Mouse (Mus musculus) kidney, postnatal 36 days (tissue): ENCODE measurements around the gene 2900026A02Rik.
A peak's percentile ranks its signal among the peaks of the same experiment; 100 is the strongest.

ENCODE experiments used
- DNase-seq, 2 experiments: peaks; one replicate each; pipeline ENCODE4 v3.0.0; 2021 to 2022; ENCODE audit warnings: mixed read lengths in 2 of 2

2900026A02Rik gene

GRCm38 (mm10) chr5:113212156-113212835 is 8.7 kb downstream of the 2900026A02Rik start:
- DNase-seq, result peak; percentile 62 to 64

- DNase-seq, result peak; percentile 53 to 70
These were observed 10.7 kb downstream of the 2900026A02Rik start for GRCm38 (mm10) chr5:113210314-113210713.

- peak; percentile 42 to 60 for DNase-seq
These were observed 11.1 kb downstream of the 2900026A02Rik start for GRCm38 (mm10) chr5:113209898-113210297.

GRCm38 (mm10) chr5:113209401-113209750 is 11.7 kb downstream of the 2900026A02Rik start:
- peak in 1 of 2 experiments; percentile 58 for DNase-seq

GRCm38 (mm10) chr5:113208622-113209400 is 12.2 kb downstream of the 2900026A02Rik start:
- DNase-seq, result peak; percentile 70 to 73

- DNase-seq, result peak; percentile 81 to 88
These were observed 13.0 kb downstream of the 2900026A02Rik start for GRCm38 (mm10) chr5:113208048-113208447.

- peak in 1 of 2 experiments; percentile 34 for DNase-seq
These were observed 14.2 kb downstream of the 2900026A02Rik start for GRCm38 (mm10) chr5:113206670-113207352.

- DNase-seq, result no peak
These were observed 16.8 kb downstream of the 2900026A02Rik start for GRCm38 (mm10) chr5:113204193-113204592.

- no peak for DNase-seq
These were observed 21.3 kb downstream of the 2900026A02Rik start for GRCm38 (mm10) chr5:113199772-113200134.

- no peak for DNase-seq
These were observed 21.8 kb downstream of the 2900026A02Rik start for GRCm38 (mm10) chr5:113199126-113199771.

GRCm38 (mm10) chr5:113196916-113197794 is 23.9 kb downstream of the 2900026A02Rik start:
- DNase-seq, result peak in 1 of 2 experiments; percentile 30

GRCm38 (mm10) chr5:113195907-113196306 is 25.1 kb downstream of the 2900026A02Rik start:
- DNase-seq, result no peak

- no peak for DNase-seq
These were observed 25.6 kb downstream of the 2900026A02Rik start for GRCm38 (mm10) chr5:113195451-113195850.

- no peak for DNase-seq
These were observed 27.3 kb downstream of the 2900026A02Rik start for GRCm38 (mm10) chr5:113193762-113194161.

GRCm38 (mm10) chr5:113191901-113192300 is 29.1 kb downstream of the 2900026A02Rik start:
- no peak for DNase-seq

- peak in 1 of 2 experiments; percentile 29 for DNase-seq
These were observed 30.5 kb downstream of the 2900026A02Rik start for GRCm38 (mm10) chr5:113190558-113190957.

GRCm38 (mm10) chr5:113181441-113181840 is 39.6 kb downstream of the 2900026A02Rik start:
- DNase-seq, result peak in 1 of 2 experiments; percentile 48

- no peak for DNase-seq
These were observed 40.3 kb downstream of the 2900026A02Rik start for GRCm38 (mm10) chr5:113180755-113181154.

GRCm38 (mm10) chr5:113179843-113180682 is 41.0 kb downstream of the 2900026A02Rik start:
- peak; percentile 91 to 96 for DNase-seq

- no peak for DNase-seq
These were observed 41.6 kb downstream of the 2900026A02Rik start for GRCm38 (mm10) chr5:113179451-113179842.

- no peak for DNase-seq
These were observed 45.1 kb downstream of the 2900026A02Rik start for GRCm38 (mm10) chr5:113175976-113176375.
